Mouse (Mus musculus) megakaryocyte, embryonic 14.5 days (primary cell): ENCODE results near the gene 4930524B15Rik. TPM values are rescaled to one million over a fixed set of nuclear protein-coding genes. Genes with fewer than 3 reads are reported as not detected.
"Not testable (repeated sequence)": the region's sequence is repeated elsewhere in the genome, so short reads cannot be mapped to it uniquely, and the experiment has no call there.

Source experiments
- H3K27me3 ChIP-seq: replicated peaks from 2 replicates; pipeline ENCODE3; 2012; ENCODE audit warnings: inconsistent platforms
- H3K36me3 ChIP-seq: replicated peaks from 2 replicates; pipeline ENCODE3; 2012; ENCODE audit warnings: low read length, inconsistent platforms, mixed read lengths
- H3K4me1 ChIP-seq: 2 replicates; pipeline ENCODE4 v1.6.1; 2012; ENCODE audit warnings: inconsistent platforms
- H3K4me3 ChIP-seq: replicated peaks from 2 replicates; pipeline ENCODE3; 2012; ENCODE audit warnings: moderate library complexity, mild to moderate bottlenecking, inconsistent platforms
- H3K9me3 ChIP-seq: 2 replicates; pipeline ENCODE4 v1.6.1; 2012; ENCODE audit warnings: inconsistent platforms
- FLI1 ChIP-seq: IDR thresholded peaks from 2 replicates; pipeline ENCODE4 v1.6.1; 2012; ENCODE audit warnings: low read length, inconsistent platforms, mixed read lengths
- GATA1 ChIP-seq: IDR thresholded peaks from 3 replicates; pipeline ENCODE4 v1.6.1; 2012; ENCODE audit warnings: mixed read lengths, low read length, inconsistent platforms, borderline replicate concordance
- polyA plus RNA-seq: library from polyadenylated mRNA; stranded (reverse); fragments of >175 nt; gene quantifications from 2 replicates; pipeline ENCODE4 v1.2.3, GENCODE M21; 2012; ENCODE audit warnings: low replicate concordance; ENCODE audit not compliant: insufficient read depth

The 4930524B15Rik gene
- polyA plus RNA-seq, 1 experiment, result 0.17 TPM

- Histone ChIP-seq H3K36me3 (no peaks in the 10 kb centered on the region), H3K4me1 (peaks cover 52% of the 10 kb centered on the region), H3K4me3 (peak overlapping the region; percentile 92), H3K9me3 (peaks cover 3% of the 10 kb centered on the region; the same call in 1 of the 2 replicates), H3K27me3 (peaks cover 4% of the 10 kb centered on the region)
- TF ChIP-seq FLI1 (no peak), GATA1 (no peak)
Observed at GRCm38 (mm10) chr11:31948462-31949330, 16.7 kb upstream of the 4930524B15Rik start.

GRCm38 (mm10) chr11:31949331-31949785 is 16.0 kb upstream of the 4930524B15Rik start:
- Histone ChIP-seq H3K4me1 (peaks cover 52% of the 10 kb centered on the region), H3K4me3 (peak overlapping the region; percentile 92), H3K36me3 (no peaks in the 10 kb centered on the region), H3K9me3 (no peaks in the 10 kb centered on the region; the same call in 1 of the 2 replicates), H3K27me3 (peaks cover 4% of the 10 kb centered on the region)
- no peak for TF ChIP-seq GATA1
- no peak for TF ChIP-seq FLI1

GRCm38 (mm10) chr11:31960071-31960470 is 5.3 kb upstream of the 4930524B15Rik start:
- Histone ChIP-seq H3K9me3 (peaks cover 6% of the 10 kb centered on the region; the same call in 1 of the 2 replicates), H3K4me3 (no peak overlapping the region), H3K27me3 (peaks cover 3% of the 10 kb centered on the region), H3K36me3 (no peaks in the 10 kb centered on the region), H3K4me1 (peaks cover 19% of the 10 kb centered on the region)
- TF ChIP-seq GATA1 (no peak), FLI1 (no peak)

- H3K27me3 ChIP-seq, result peaks cover 3% of the 10 kb centered on the region
- H3K9me3 ChIP-seq, result peaks cover 6% of the 10 kb centered on the region
- no peaks in the 10 kb centered on the region for H3K36me3 ChIP-seq
- TF ChIP-seq GATA1 (no peak), FLI1 (no peak)
- H3K4me1 ChIP-seq, result peaks cover 19% of the 10 kb centered on the region
- H3K4me3 ChIP-seq, result no peak overlapping the region
Observed at GRCm38 (mm10) chr11:31963993-31964392, 1.4 kb upstream of the 4930524B15Rik start.

GRCm38 (mm10) chr11:31974132-31974531 is 8.7 kb downstream of the 4930524B15Rik start:
- peaks cover 77% of the 10 kb centered on the region for H3K4me1 ChIP-seq
- H3K36me3 ChIP-seq, result no peaks in the 10 kb centered on the region
- H3K9me3 ChIP-seq, result no peaks in the 10 kb centered on the region
- TF ChIP-seq FLI1 (no peak), GATA1 (no peak; the same call in 2 of the 3 replicates)
- no peak overlapping the region for H3K4me3 ChIP-seq
- H3K27me3 ChIP-seq, result no peaks in the 10 kb centered on the region

- Histone ChIP-seq H3K4me3 (peak overlapping the region; percentile 66), H3K4me1 (peaks cover 81% of the 10 kb centered on the region), H3K27me3 (no peaks in the 10 kb centered on the region), H3K9me3 (no peaks in the 10 kb centered on the region), H3K36me3 (no peaks in the 10 kb centered on the region)
- TF ChIP-seq GATA1 (no peak), FLI1 (no peak)
Observed at GRCm38 (mm10) chr11:31974826-31975225, 9.4 kb downstream of the 4930524B15Rik start.

- peaks cover 77% of the 10 kb centered on the region for H3K4me1 ChIP-seq
- H3K9me3 ChIP-seq, result peaks cover 3% of the 10 kb centered on the region; the same call in 1 of the 2 replicates
- H3K4me3 ChIP-seq, result peak overlapping the region; percentile 28
- no peaks in the 10 kb centered on the region for H3K27me3 ChIP-seq
- H3K36me3 ChIP-seq, result no peaks in the 10 kb centered on the region
- TF ChIP-seq FLI1 (no peak), GATA1 (no peak)
Observed at GRCm38 (mm10) chr11:31975678-31976077, 10.3 kb downstream of the 4930524B15Rik start.

GRCm38 (mm10) chr11:31976137-31976536 is 10.7 kb downstream of the 4930524B15Rik start:
- Histone ChIP-seq H3K36me3 (no peaks in the 10 kb centered on the region), H3K4me3 (no peak overlapping the region), H3K27me3 (no peaks in the 10 kb centered on the region), H3K9me3 (peaks cover 3% of the 10 kb centered on the region; the same call in 1 of the 2 replicates), H3K4me1 (peaks cover 72% of the 10 kb centered on the region)
- TF ChIP-seq GATA1 (no peak), FLI1 (no peak)

- H3K4me1 ChIP-seq, result peaks cover 59% of the 10 kb centered on the region
- H3K36me3 ChIP-seq, H3K4me3 ChIP-seq, H3K27me3 ChIP-seq, H3K9me3 ChIP-seq: not testable (repeated sequence)
Observed at GRCm38 (mm10) chr11:31980089-31980488, 14.7 kb downstream of the 4930524B15Rik start.

GRCm38 (mm10) chr11:31981830-31982229 is 16.4 kb downstream of the 4930524B15Rik start:
- no peak overlapping the region for H3K4me3 ChIP-seq

GRCm38 (mm10) chr11:31982247-31982943 is 17.0 kb downstream of the 4930524B15Rik start:
- not testable (repeated sequence) for H3K27me3 ChIP-seq, H3K4me3 ChIP-seq, H3K36me3 ChIP-seq, H3K9me3 ChIP-seq
- H3K4me1 ChIP-seq, result peaks cover 38% of the 10 kb centered on the region

More at GRCm38 (mm10) chr11:31981830-31982229, 16.4 kb downstream of the 4930524B15Rik start:
- H3K36me3 ChIP-seq, result no peaks in the 10 kb centered on the region
- H3K9me3 ChIP-seq, result peaks cover 3% of the 10 kb centered on the region; the same call in 1 of the 2 replicates
- TF ChIP-seq FLI1, result no peak
- TF ChIP-seq GATA1, result no peak
- peaks cover 43% of the 10 kb centered on the region for H3K4me1 ChIP-seq
- no peaks in the 10 kb centered on the region for H3K27me3 ChIP-seq
